Mouse (Mus musculus) gastrocnemius, postnatal 4 days (tissue): ENCODE data around the gene Gm49486. TPM values are rescaled to one million over a fixed set of nuclear protein-coding genes. Genes with fewer than 3 reads are reported as not detected.

Experiments
- total RNA-seq, 2 experiments: library from RNA; stranded (reverse); gene quantifications; 2 replicates each; pipeline ENCODE4 v1.2.3; 2021

Gm49486 gene
- total RNA-seq, 2 experiments from 2014 or later: 1.2 TPM

Other genes with a start within 250 kb of the Gm49486 start
- gene H1f0, start 200.9 kb upstream of the Gm49486 start, total RNA-seq: 100 to 1,000 TPM; 212 to 246 TPM
- not detected for gene Galr3, start 187.5 kb upstream of the Gm49486 start, total RNA-seq
- 10 to 100 TPM; 11.6 to 13.5 TPM for gene Ankrd54, start 166.5 kb upstream of the Gm49486 start, total RNA-seq
- 100 to 1,000 TPM; 106 to 111 TPM for gene Eif3l, start 154.2 kb upstream of the Gm49486 start, total RNA-seq
- gene Micall1, start 120.5 kb upstream of the Gm49486 start, total RNA-seq: 10 to 100 TPM; 26.5 to 29.4 TPM
- gene Polr2f, start 88.4 kb upstream of the Gm49486 start, total RNA-seq: 10 to 100 TPM; 72.2 to 92.4 TPM
- gene 1700088E04Rik, start 88.1 kb upstream of the Gm49486 start, total RNA-seq: 1 to 10 TPM in 1 of 2 experiments, under 1 TPM in 1; 0.96 to 1.6 TPM
- gene Sox10, start 64.2 kb upstream of the Gm49486 start, total RNA-seq: 10 to 100 TPM; 11.6 to 13.7 TPM
- 10 to 100 TPM; 21.9 to 24.2 TPM for gene Pick1, start 218 bp upstream of the Gm49486 start, total RNA-seq
- gene Slc16a8, start 25.4 kb downstream of the Gm49486 start, total RNA-seq: under 1 TPM; 0.29 to 0.36 TPM
- 1 to 10 TPM; 5.0 to 9.0 TPM for gene Baiap2l2, start 56.1 kb downstream of the Gm49486 start, total RNA-seq
- gene Pla2g6, start 99.0 kb downstream of the Gm49486 start, total RNA-seq: 10 to 100 TPM; 11.5 to 15.7 TPM
- gene Maff, start 117.2 kb downstream of the Gm49486 start, total RNA-seq: 1 to 10 TPM; 3.8 to 4.0 TPM
- gene Tmem184b, start 174.2 kb downstream of the Gm49486 start, total RNA-seq: 10 to 100 TPM; 72.4 to 77.4 TPM
- gene Csnk1e, start 226.2 kb downstream of the Gm49486 start, total RNA-seq: 10 to 100 TPM; 81.1 to 89.2 TPM